Mouse (Mus musculus): Measurements from ENCODE around the gene Zc3h10. TPM values are rescaled to one million over a fixed set of nuclear protein-coding genes. Genes with fewer than 3 reads are reported as not detected.
A peak's percentile ranks its signal among the peaks of the same experiment; 100 is the strongest.

The Zc3h10 gene
- 6.4 and 15.2 TPM in 2 replicates for polyA plus RNA-seq (2012; rRNA removed)

- H3K27ac ChIP-seq (ENCODE audit: insufficient read depth, low read depth, low read length) = peak within 1 kb of the TSS; percentile 87
- no peak; the same call in none of the 2 replicates for TF ChIP-seq POLR2A (IDR thresholded peaks at IDR 0.05; ENCODE audit: low read depth, low read length)
- TF ChIP-seq CTCF (IDR thresholded peaks at IDR 0.05; ENCODE audit: extremely low read depth, insufficient read length, insufficient replicate concordance, low read depth, low read length) = no peak
- H3K27me3 ChIP-seq (ENCODE audit: control insufficient read depth, insufficient read depth, low read length) = no peaks in the 10 kb centered on the region
- peak within 1 kb of the TSS; percentile 85 for H3K4me3 ChIP-seq (ENCODE audit: low read depth, low read length)
- WGBS = under 1% methylated on average over 50 of the region's 50 CpGs
- peaks cover 20% of the 10 kb centered on the region for H3K36me3 ChIP-seq (ENCODE audit: control insufficient read depth, insufficient read depth, low read length)
- H3K4me1 ChIP-seq (ENCODE audit: control insufficient read depth, insufficient read depth, insufficient read length, low read length) = peaks cover 2% of the 10 kb centered on the region; the same call in 1 of the 2 replicates
Observed at GRCm38 (mm10) chr10:128547361-128548032, at the start of gene Zc3h10. Gene Zc3h10, minus strand, starts transcription at chr10:128547774.

GRCm38 (mm10) chr10:128592797-128593196 lies 45.2 kb upstream of the Zc3h10 start:
- no peaks in the 10 kb centered on the region for H3K36me3 ChIP-seq (ENCODE audit: control insufficient read depth, insufficient read depth, low read length)
- no peak for TF ChIP-seq CTCF (IDR thresholded peaks at IDR 0.05; ENCODE audit: extremely low read depth, insufficient read length, insufficient replicate concordance, low read depth, low read length)
- no peak for TF ChIP-seq POLR2A (IDR thresholded peaks at IDR 0.05; ENCODE audit: low read depth, low read length)
- 56% methylated on average over 5 of the region's 5 CpGs for WGBS
- peaks cover 3% of the 10 kb centered on the region; the same call in 1 of the 2 replicates for H3K4me1 ChIP-seq (ENCODE audit: control insufficient read depth, insufficient read depth, insufficient read length, low read length)
- no peaks in the 10 kb centered on the region for H3K27me3 ChIP-seq (ENCODE audit: control insufficient read depth, insufficient read depth, low read length)
- no peak overlapping the region for H3K27ac ChIP-seq (ENCODE audit: insufficient read depth, low read depth, low read length)
- no peak overlapping the region for H3K4me3 ChIP-seq (ENCODE audit: low read depth, low read length)

DNA sequence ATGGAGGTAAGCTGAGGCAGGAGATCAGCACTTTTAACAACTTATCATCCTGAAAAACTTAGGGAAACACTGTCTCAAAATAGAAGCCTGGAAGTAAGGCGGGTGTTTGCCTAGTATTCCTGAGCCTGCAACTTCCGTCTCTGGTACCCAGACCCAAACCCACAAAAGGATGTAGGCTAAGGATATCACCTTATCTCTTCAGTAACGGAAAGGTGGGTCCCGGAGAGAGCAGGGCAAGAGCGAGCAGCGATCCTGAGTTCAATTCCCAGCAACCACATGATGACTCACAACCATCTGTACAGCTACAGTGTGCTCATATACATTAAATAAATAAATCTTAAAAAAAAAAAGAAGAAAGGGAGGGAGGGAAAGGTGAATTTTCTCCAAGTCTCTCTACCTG lies 43.9 kb upstream of the Zc3h10 start:
- TF ChIP-seq POLR2A (IDR thresholded peaks at IDR 0.05; ENCODE audit: low read depth, low read length) = no peak
- TF ChIP-seq CTCF (IDR thresholded peaks at IDR 0.05; ENCODE audit: extremely low read depth, insufficient read length, insufficient replicate concordance, low read depth, low read length) = no peak
- Histone ChIP-seq H3K27ac (ENCODE audit: insufficient read depth, low read depth, low read length) (no peak overlapping the region), H3K27me3 (ENCODE audit: control insufficient read depth, insufficient read depth, low read length) (no peaks in the 10 kb centered on the region), H3K4me3 (ENCODE audit: low read depth, low read length) (no peak overlapping the region), H3K36me3 (ENCODE audit: control insufficient read depth, insufficient read depth, low read length) (0 out of 2 replicates have a peak, but pooled peaks cover 2% of the 10 kb centered on the region), H3K4me1 (ENCODE audit: control insufficient read depth, insufficient read depth, insufficient read length, low read length) (peaks cover 2% of the 10 kb centered on the region; the same call in 1 of the 2 replicates)
- WGBS = 80% methylated on average over 6 of the region's 6 CpGs

- Histone ChIP-seq H3K27ac (ENCODE audit: insufficient read depth, low read depth, low read length) (peak overlapping the region; percentile 95), H3K27me3 (ENCODE audit: control insufficient read depth, insufficient read depth, low read length) (no peaks in the 10 kb centered on the region), H3K36me3 (ENCODE audit: control insufficient read depth, insufficient read depth, low read length) (peaks cover 7% of the 10 kb centered on the region), H3K4me3 (ENCODE audit: low read depth, low read length) (peak overlapping the region; percentile 88), H3K4me1 (ENCODE audit: control insufficient read depth, insufficient read depth, insufficient read length, low read length) (peaks cover 10% of the 10 kb centered on the region; the same call in 1 of the 2 replicates)
- under 1% methylated on average over 43 of the region's 43 CpGs for WGBS
- no peak for TF ChIP-seq POLR2A (IDR thresholded peaks at IDR 0.05; ENCODE audit: low read depth, low read length)
- peak; percentile 93 for TF ChIP-seq CTCF (IDR thresholded peaks at IDR 0.05; ENCODE audit: extremely low read depth, insufficient read length, insufficient replicate concordance, low read depth, low read length)
Observed at GRCm38 (mm10) chr10:128590193-128590690, 42.7 kb upstream of the Zc3h10 start.

GRCm38 (mm10) chr10:128589464-128590192 lies 42.1 kb upstream of the Zc3h10 start, which contains the start of gene Erbb3:
Gene Erbb3, minus strand, starts transcription at chr10:128589652.
- H3K36me3 ChIP-seq (ENCODE audit: control insufficient read depth, insufficient read depth, low read length) = peaks cover 11% of the 10 kb centered on the region
- TF ChIP-seq CTCF (IDR thresholded peaks at IDR 0.05; ENCODE audit: extremely low read depth, insufficient read length, insufficient replicate concordance, low read depth, low read length) = no peak
- TF ChIP-seq POLR2A (IDR thresholded peaks at IDR 0.05; ENCODE audit: low read depth, low read length) = peak; percentile 84
- no peaks in the 10 kb centered on the region for H3K27me3 ChIP-seq (ENCODE audit: control insufficient read depth, insufficient read depth, low read length)
- peak within 1 kb of the TSS; percentile 95 for H3K27ac ChIP-seq (ENCODE audit: insufficient read depth, low read depth, low read length)
- under 1% methylated on average over 43 of the region's 43 CpGs for WGBS
- H3K4me1 ChIP-seq (ENCODE audit: control insufficient read depth, insufficient read depth, insufficient read length, low read length) = peaks cover 10% of the 10 kb centered on the region; the same call in 1 of the 2 replicates
- H3K4me3 ChIP-seq (ENCODE audit: low read depth, low read length) = peak within 1 kb of the TSS; percentile 88

- H3K4me1 ChIP-seq (ENCODE audit: control insufficient read depth, insufficient read depth, insufficient read length, low read length) = peaks cover 13% of the 10 kb centered on the region; the same call in 1 of the 2 replicates
- no peak for TF ChIP-seq CTCF (IDR thresholded peaks at IDR 0.05; ENCODE audit: extremely low read depth, insufficient read length, insufficient replicate concordance, low read depth, low read length)
- no peak; the same call in 1 of the 2 replicates for TF ChIP-seq POLR2A (IDR thresholded peaks at IDR 0.05; ENCODE audit: low read depth, low read length)
- H3K27me3 ChIP-seq (ENCODE audit: control insufficient read depth, insufficient read depth, low read length) = no peaks in the 10 kb centered on the region
- H3K4me3 ChIP-seq (ENCODE audit: low read depth, low read length) = peak overlapping the region; percentile 88
- 3% methylated on average over 23 of the region's 23 CpGs for WGBS
- peaks cover 16% of the 10 kb centered on the region for H3K36me3 ChIP-seq (ENCODE audit: control insufficient read depth, insufficient read depth, low read length)
- peak overlapping the region; percentile 95 for H3K27ac ChIP-seq (ENCODE audit: insufficient read depth, low read depth, low read length)
Observed at GRCm38 (mm10) chr10:128588775-128589463, 41.3 kb upstream of the Zc3h10 start.

Measured in small intestine, adult 2 months (tissue).